Mouse (Mus musculus) lung, postnatal 14 days (tissue): Measurements from ENCODE around the gene Camta2.
A peak's percentile ranks its signal among the peaks of the same experiment; 100 is the strongest.

ENCODE experiments used
- DNase-seq: peaks from one replicate; pipeline ENCODE4 v3.0.0; 2021

Gene Camta2

GRCm38 (mm10) chr11:70660571-70660970 lies 27.3 kb downstream of the Camta2 start:
- no peak for DNase-seq

GRCm38 (mm10) chr11:70658942-70659341 lies 29.0 kb downstream of the Camta2 start:
- DNase-seq, result no peak

DNA sequence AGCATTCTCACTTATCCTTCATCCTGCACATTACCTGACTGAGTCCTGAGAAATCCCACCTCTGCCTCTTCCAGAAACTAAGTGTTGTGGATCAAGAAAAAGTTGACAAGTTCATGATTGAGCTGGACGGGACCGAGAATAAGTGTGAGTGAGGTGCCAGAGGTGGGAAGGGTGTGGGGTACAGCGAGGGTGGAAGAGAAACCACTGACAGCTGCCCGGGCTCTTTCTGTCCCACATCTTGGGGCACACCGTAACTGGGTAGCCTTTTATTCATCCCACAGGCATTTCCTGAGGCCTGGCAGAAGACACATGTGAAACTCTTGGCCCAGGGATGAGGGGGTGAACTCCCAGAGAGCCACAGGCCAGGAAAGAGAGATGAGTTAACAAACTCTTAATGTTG lies 29.4 kb downstream of the Camta2 start:
- no peak for DNase-seq

- DNase-seq, result no peak
Measured at GRCm38 (mm10) chr11:70657991-70658390, 29.9 kb downstream of the Camta2 start.

GRCm38 (mm10) chr11:70657573-70657972 lies 30.3 kb downstream of the Camta2 start:
- no peak for DNase-seq

GRCm38 (mm10) chr11:70656964-70657363 lies 30.9 kb downstream of the Camta2 start, which contains the start of gene Eno3:
Eno3 (plus strand) TSS chr11:70657202.
- no peak for DNase-seq

DNA sequence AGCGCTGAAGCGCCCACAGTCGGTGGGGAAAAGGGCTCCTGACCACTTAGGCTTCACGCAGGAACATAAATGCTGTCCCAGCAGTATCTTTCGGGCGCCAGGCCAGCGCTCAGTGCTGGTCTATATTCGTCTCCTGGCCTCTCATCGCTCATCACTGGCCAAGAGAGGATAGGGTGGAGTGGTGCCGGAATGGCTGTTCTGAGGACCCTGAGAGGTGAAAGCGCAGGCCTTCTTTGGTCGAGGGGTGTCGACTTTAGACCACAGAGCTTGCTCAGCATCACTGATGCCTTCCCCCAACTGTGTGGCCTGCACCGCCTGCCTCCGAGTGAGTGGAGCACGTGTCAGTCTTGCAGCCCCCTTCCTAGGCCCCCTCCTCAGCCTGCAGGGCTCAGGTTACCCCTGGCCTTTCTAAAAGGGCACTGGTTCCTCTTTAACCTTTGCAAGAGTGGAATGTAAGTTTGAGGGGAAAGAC lies 31.4 kb downstream of the Camta2 start:
- no peak for DNase-seq

DNA sequence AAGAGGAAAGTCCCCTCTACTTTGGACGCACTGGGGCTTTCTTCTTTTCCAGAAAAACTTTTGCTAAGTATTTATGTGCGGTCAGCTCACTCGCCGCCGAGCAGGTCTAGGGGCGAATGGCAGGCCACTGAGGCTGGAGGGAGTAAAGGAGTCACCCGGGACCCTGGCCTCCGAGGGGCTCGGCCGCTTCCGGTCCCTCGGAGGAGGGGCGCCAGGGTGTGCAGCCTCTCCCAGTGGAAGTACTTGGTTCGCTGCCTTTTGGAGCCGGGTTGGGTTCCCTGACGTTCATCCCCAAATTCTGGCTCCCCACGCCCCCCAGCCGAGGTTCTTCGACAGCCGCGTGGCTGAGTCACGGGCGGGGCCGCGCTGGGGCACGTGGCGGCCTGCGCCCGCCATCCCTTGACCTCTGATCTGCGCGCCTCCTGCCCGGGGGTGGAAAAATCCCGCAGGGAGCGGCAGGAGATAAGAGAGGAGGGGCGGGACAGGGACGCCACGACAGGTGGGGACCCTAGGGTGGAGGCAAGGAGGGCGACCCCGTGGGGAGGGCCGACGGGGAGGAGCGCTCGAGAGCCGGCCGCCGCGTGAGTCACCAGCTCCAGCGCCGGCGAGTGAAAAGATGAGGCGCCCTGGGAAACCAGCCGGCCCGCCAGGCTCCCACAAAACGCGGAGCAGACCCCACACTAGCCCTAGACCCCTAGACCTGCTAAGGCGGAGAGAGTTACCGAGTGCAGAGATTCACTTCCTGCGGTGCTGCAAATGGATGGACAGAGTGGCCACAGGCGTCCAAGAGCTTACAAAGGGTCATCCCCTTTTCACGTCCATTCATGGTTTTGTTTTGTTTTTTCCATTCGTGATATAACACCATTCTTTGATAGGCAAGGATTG lies 32.1 kb downstream of the Camta2 start:
- DNase-seq, result peak; percentile 51

DNA sequence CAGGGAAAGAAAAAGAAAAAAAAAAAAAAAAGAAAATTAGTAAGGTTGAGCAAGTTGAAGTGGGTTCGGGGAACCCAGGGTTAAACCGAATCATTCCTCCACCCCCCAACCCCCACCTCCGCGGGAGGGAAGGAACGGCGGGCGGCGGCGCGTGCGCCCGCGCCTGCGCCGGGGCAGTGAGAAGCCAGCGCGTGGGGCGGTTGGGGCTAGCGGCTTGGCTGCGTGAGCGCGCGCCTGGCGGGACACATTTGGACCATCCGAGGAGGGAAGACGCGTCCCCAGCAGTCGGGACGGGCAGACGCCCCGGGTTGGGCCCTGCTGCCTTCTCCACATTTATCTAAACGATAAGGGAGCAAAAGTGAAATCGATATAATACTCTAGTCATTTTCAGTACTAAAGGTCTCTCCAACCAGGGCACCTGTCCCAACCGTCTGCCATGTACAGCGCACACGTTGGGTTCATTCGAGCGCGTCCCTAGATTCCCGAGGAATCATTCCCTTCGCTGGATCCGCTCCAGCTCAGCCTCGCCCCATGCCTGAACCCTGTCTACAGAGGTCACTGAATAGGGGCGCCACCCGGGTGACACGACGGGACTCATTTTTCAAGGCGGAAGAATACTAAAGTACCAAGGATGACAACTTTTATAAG lies 32.9 kb downstream of the Camta2 start:
- DNase-seq, result peak; percentile 85

DNA sequence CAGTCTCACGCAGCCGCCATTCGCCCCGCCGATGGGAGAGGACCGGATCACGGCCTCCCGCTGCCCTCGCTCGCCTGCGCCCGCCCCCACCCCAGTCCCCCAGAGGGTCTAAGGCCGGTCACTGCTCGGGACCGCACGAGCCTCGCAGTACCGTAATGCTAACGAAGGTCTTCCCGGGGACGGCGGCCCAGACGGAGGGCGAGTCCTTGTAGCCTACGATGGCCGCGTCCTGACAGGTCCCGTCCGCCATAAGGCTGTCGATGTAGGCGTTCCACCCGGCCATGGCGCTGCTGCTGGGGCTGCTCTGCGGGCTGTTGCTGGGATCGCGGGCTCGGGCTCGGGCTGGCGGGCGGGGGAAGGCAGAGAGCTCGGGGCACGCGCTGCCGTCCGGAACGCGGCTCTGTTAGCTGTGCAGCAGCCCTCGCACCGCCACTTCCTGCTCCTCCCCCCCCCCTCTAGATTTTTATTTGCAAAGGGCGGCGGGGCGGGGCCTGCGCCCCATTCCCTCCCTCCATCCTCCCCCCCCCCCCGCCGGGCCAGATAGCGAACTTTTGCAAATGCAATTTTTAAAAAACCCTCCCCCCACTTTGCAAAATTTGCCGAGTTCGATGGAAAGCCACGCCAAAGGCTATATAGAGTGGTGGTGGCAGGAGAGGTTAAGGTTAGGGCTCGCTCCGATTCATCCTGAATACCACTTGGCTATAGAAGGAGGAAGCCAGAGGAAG lies 33.5 kb downstream of the Camta2 start, which contains the start of gene Pfn1:
Gene Pfn1 (minus strand): TSS at position 447 of the 725 bp plus-strand sequence.
- peak; percentile 81 for DNase-seq

GRCm38 (mm10) chr11:70653345-70654197 lies 34.3 kb downstream of the Camta2 start:
- peak; percentile 78 for DNase-seq

GRCm38 (mm10) chr11:70652884-70653344 lies 35.0 kb downstream of the Camta2 start:
- DNase-seq, result no peak

DNA sequence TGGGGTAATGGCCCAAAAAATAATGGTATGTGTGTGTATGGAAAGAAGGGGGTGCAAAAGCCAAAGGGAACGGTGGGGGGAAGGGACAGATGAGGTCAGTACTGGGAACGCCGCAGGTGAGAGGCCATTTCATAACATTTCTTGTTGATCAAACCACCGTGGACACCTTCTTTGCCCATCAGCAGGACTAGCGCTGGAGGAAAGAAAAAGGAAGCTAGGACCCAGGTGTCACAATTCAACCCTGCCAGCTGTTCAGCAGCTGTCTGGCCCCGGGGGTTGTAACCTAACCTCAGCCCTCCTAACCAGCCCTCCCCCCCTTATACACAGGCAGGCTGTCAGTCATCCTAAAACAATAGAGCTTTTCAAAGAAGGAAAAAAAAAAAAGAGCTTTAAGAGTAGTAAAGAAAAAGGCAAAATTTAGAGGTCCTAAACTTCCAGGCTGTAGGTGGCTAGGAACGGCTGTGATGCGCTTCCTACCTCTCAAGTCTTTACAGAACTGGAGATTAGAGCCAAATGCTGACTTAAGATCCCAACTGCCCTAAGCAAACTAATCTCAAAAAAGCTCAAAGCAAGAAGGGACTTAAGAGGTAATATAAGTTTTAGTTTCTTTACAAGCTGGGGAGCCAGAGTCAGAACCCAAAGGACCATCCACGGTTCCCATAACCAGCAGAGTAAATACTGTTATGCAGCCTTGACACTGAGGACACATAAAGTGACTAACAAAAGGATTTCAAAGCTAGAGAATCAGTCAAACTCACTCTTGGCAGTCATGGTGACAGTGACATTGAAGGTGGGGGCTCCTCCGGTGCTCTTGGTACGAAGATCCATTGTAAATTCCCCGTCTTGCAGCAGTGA lies 35.6 kb downstream of the Camta2 start:
- DNase-seq, result no peak

DNA sequence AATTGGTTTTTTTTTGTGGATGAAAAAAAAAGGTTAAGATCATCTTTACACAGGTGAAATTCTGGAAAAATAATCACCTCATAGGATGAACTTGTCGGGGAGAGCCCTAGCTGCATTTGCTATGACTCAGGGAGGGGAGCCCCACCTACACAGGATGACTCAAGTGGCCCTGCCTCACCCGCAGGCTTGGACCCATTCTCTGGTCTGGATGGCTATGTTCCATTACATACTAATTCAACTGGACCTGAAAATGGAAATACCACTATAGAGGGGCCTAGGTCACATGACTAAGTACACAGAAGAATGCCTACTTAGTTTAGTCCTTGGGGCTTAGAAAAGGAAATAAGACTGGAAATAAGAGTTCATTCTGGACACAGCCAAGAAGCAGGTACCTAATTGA lies 36.5 kb downstream of the Camta2 start:
- no peak for DNase-seq

GRCm38 (mm10) chr11:70650322-70651175 lies 37.4 kb downstream of the Camta2 start:
- DNase-seq, result no peak

DNA sequence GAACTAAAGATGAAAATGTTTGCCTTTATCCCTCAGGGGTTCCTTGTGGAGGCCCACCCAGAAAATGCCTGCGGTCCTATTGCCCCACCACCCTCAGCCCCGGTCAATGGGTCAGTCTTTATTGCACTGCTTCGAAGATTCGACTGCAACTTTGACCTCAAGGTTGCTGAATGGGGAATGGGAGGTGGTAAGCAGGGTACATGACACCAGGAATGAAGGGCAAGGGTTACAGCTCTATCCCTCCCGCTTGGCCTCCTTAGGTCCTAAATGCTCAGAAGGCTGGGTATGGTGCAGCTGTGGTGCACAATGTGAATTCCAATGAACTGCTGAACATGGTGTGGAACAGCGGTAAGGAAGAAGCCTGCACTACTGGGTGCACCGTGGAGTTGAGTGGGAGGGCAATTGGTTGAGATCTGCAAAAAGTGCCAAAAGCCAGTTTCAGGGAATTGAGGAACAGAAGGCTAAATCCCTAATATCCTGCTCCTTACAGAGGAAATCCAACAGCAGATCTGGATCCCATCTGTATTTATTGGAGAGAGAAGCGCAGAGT lies 38.6 kb downstream of the Camta2 start:
- no peak for DNase-seq

DNA sequence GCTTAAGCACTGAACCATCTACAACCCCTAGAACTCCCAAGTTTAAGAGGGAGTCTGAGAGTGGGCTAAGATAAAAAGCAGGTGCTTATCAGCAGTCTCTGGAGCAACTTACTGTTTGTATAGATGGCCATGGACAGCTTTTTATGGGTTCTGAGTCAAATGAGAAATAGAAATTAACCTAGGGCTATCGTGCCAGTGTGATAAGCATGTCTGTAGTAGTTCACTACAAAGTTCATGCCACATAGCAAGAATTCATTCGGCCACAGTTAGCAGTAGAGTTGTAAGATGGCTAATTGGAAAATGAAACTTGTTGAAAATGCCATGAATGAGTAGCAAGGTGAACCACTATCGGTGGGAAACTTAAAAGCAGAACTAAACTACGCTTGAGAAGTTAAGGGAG lies 39.4 kb downstream of the Camta2 start:
- DNase-seq, result no peak

DNA sequence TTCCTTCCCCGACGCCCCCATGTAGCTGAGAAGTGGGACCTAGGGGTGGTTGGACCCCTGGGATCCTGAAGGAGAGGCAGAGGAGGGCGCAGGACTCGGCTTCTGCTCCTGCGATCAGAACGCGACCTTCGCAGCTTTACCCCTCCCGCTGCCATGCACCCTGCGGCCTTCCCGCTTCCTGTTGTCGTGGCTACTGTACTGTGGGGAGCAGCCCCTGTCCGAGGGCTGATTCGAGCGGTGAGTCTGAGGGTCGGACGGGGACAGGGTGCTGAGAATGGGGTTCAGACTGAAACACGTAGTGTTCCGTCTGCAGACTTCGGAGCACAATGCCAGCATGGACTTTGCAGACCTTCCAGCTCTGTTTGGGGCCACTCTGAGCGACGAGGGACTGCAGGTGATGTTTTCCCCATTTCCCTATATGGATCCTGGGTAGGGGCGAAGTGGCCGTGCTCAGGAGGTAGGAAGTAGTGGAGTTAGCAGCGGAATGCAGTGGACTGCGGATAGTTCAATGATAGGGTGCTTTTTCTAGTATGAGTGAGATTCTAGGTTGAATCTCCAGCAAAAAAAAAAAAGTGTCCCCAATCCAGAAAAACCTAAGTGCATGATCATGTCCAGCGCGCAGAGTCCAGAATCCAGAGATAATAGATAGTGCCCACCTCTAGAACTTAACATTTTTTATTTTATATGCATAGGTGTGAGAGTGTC lies 40.0 kb downstream of the Camta2 start:
- no peak for DNase-seq
